Mouse (Mus musculus): ENCODE measurements around the gene Gpr174. TPM values are rescaled to one million over a fixed set of nuclear protein-coding genes. Genes with fewer than 3 reads are reported as not detected.
"Not testable (repeated sequence)": the region's sequence is repeated elsewhere in the genome, so short reads cannot be mapped to it uniquely, and the experiment has no call there.

Gene Gpr174
- 0.01 and 0.09 TPM in 2 replicates for polyA plus RNA-seq (2012; rRNA removed)

GRCm38 (mm10) chrX:107255486-107256227 is at the start of gene Gpr174:
Gene Gpr174, plus strand, starts transcription at chrX:107255878.
- no peak for DNase-seq (ENCODE audit: low read depth)

GRCm38 (mm10) chrX:107217577-107218090 is 38.0 kb upstream of the Gpr174 start:
- DNase-seq (ENCODE audit: low read depth): no peak

GRCm38 (mm10) chrX:107224846-107225245 is 30.8 kb upstream of the Gpr174 start:
- no peak for DNase-seq (ENCODE audit: low read depth)

- DNase-seq (ENCODE audit: low read depth): no peak
Measured at GRCm38 (mm10) chrX:107231214-107231613, 24.5 kb upstream of the Gpr174 start.

GRCm38 (mm10) chrX:107234655-107235054 is 21.0 kb upstream of the Gpr174 start:
- DNase-seq (ENCODE audit: low read depth): no peak

GRCm38 (mm10) chrX:107236461-107236860 is 19.2 kb upstream of the Gpr174 start:
- no peak for DNase-seq (ENCODE audit: low read depth)

- no peak for DNase-seq (ENCODE audit: low read depth)
Measured at GRCm38 (mm10) chrX:107250390-107250789, 5.3 kb upstream of the Gpr174 start.

- DNase-seq (ENCODE audit: low read depth): no peak
Measured at GRCm38 (mm10) chrX:107264619-107265018, 8.9 kb downstream of the Gpr174 start.

- no peak for DNase-seq (ENCODE audit: low read depth)
Measured at GRCm38 (mm10) chrX:107277606-107278005, 21.9 kb downstream of the Gpr174 start.

GRCm38 (mm10) chrX:107284211-107284610 is 28.5 kb downstream of the Gpr174 start:
- no peak for DNase-seq (ENCODE audit: low read depth)

- DNase-seq (ENCODE audit: low read depth): not testable (repeated sequence)
Measured at GRCm38 (mm10) chrX:107297861-107298260, 42.2 kb downstream of the Gpr174 start.

- no peak for DNase-seq (ENCODE audit: low read depth)
Measured at GRCm38 (mm10) chrX:107298761-107299160, 43.1 kb downstream of the Gpr174 start.

GRCm38 (mm10) chrX:107306492-107306891 is 50.8 kb downstream of the Gpr174 start:
- no peak for DNase-seq (ENCODE audit: low read depth)

GRCm38 (mm10) chrX:107312533-107312932 is 56.9 kb downstream of the Gpr174 start:
- DNase-seq (ENCODE audit: low read depth): no peak

GRCm38 (mm10) chrX:107325697-107326381 is 70.2 kb downstream of the Gpr174 start:
- DNase-seq (ENCODE audit: low read depth): no peak

GRCm38 (mm10) chrX:107329849-107330248 is 74.2 kb downstream of the Gpr174 start:
- DNase-seq (ENCODE audit: low read depth): no peak

- DNase-seq (ENCODE audit: low read depth): no peak
Measured at GRCm38 (mm10) chrX:107336609-107337008, 80.9 kb downstream of the Gpr174 start.

- no peak for DNase-seq (ENCODE audit: low read depth)
Measured at GRCm38 (mm10) chrX:107341980-107342379, 86.3 kb downstream of the Gpr174 start.

Other genes with a start within 250 kb of the Gpr174 start
- 0.42 and 0.44 TPM in 2 replicates for gene P2ry10, start 167.4 kb upstream of the Gpr174 start, polyA plus RNA-seq (2012; rRNA removed)
- 1.3 and 1.4 TPM in 2 replicates for gene P2ry10b, start 107.0 kb upstream of the Gpr174 start, polyA plus RNA-seq (2012; rRNA removed)
- 17.9 and 18.1 TPM in 2 replicates for gene Itm2a, start 147.5 kb downstream of the Gpr174 start, polyA plus RNA-seq (2012; rRNA removed)

All from gonadal fat pad, adult 2 months (tissue).